Mouse (Mus musculus): Measurements from ENCODE around the gene Pde7b.
"Not testable (repeated sequence)": the region's sequence is repeated elsewhere in the genome, so short reads cannot be mapped to it uniquely, and the experiment has no call there.

Gene Pde7b

GRCm38 (mm10) chr10:20550161-20550560 is 174.7 kb downstream of the Pde7b start:
- DNase-seq (ENCODE audit: low spot score in 2 of 2) = no peak

- DNase-seq (ENCODE audit: low spot score in 2 of 2) = no peak
Observed at GRCm38 (mm10) chr10:20548833-20549710, 175.8 kb downstream of the Pde7b start.

GRCm38 (mm10) chr10:20547951-20548551 is 176.8 kb downstream of the Pde7b start:
- DNase-seq (ENCODE audit: low spot score in 2 of 2) = peak in 1 of 2 experiments; percentile 29

- no peak for DNase-seq (ENCODE audit: low spot score in 2 of 2)
Observed at GRCm38 (mm10) chr10:20543121-20543520, 181.8 kb downstream of the Pde7b start.

- DNase-seq (ENCODE audit: low spot score in 2 of 2) = no peak
Observed at GRCm38 (mm10) chr10:20533811-20534210, 191.1 kb downstream of the Pde7b start.

- no peak for DNase-seq (ENCODE audit: low spot score in 2 of 2)
Observed at GRCm38 (mm10) chr10:20531921-20532320, 193.0 kb downstream of the Pde7b start.

GRCm38 (mm10) chr10:20528544-20529411 is 196.1 kb downstream of the Pde7b start:
- DNase-seq (ENCODE audit: low spot score in 2 of 2) = no peak

- DNase-seq (ENCODE audit: low spot score in 2 of 2) = no peak
Observed at GRCm38 (mm10) chr10:20527737-20528136, 197.1 kb downstream of the Pde7b start.

GRCm38 (mm10) chr10:20518529-20518889 is 206.4 kb downstream of the Pde7b start:
- DNase-seq (ENCODE audit: low spot score in 2 of 2) = no peak

GRCm38 (mm10) chr10:20517756-20518528 is 206.9 kb downstream of the Pde7b start:
- not testable (repeated sequence) for DNase-seq (ENCODE audit: low spot score in 2 of 2)

GRCm38 (mm10) chr10:20513891-20514290 is 211.0 kb downstream of the Pde7b start:
- DNase-seq (ENCODE audit: low spot score in 2 of 2) = no peak

GRCm38 (mm10) chr10:20513461-20513860 is 211.4 kb downstream of the Pde7b start:
- DNase-seq (ENCODE audit: low spot score in 2 of 2) = no peak

GRCm38 (mm10) chr10:20509819-20510218 is 215.1 kb downstream of the Pde7b start:
- no peak for DNase-seq (ENCODE audit: low spot score in 2 of 2)

GRCm38 (mm10) chr10:20508497-20508896 is 216.4 kb downstream of the Pde7b start:
- no peak for DNase-seq (ENCODE audit: low spot score in 2 of 2)

GRCm38 (mm10) chr10:20507732-20508412 is 217.0 kb downstream of the Pde7b start:
- DNase-seq (ENCODE audit: low spot score in 2 of 2) = no peak

- no peak for DNase-seq (ENCODE audit: low spot score in 2 of 2)
Observed at GRCm38 (mm10) chr10:20507069-20507468, 217.8 kb downstream of the Pde7b start.

GRCm38 (mm10) chr10:20505454-20505853 is 219.4 kb downstream of the Pde7b start:
- DNase-seq (ENCODE audit: low spot score in 2 of 2) = no peak

- DNase-seq (ENCODE audit: low spot score in 2 of 2) = no peak
Observed at GRCm38 (mm10) chr10:20504800-20505199, 220.1 kb downstream of the Pde7b start.

GRCm38 (mm10) chr10:20503265-20504025 is 221.4 kb downstream of the Pde7b start:
- DNase-seq (ENCODE audit: low spot score in 2 of 2) = no peak

GRCm38 (mm10) chr10:20501221-20501620 is 223.7 kb downstream of the Pde7b start:
- DNase-seq (ENCODE audit: low spot score in 2 of 2) = no peak
